Mouse (Mus musculus) neural tube, embryonic 11.5 days (tissue): ENCODE data around the gene Slc19a2. TPM values are rescaled to one million over a fixed set of nuclear protein-coding genes. Genes with fewer than 3 reads are reported as not detected.

ENCODE experiments used
- ATAC-seq: fragments of 200-750 bp; cut with Nextera tagmentation; 2 replicates; pipeline ENCODE4 v1.8.0; 2017; ENCODE audit warnings: moderate number of reproducible peaks, mild to moderate bottlenecking, moderate TSS enrichment, moderate library complexity; ENCODE audit not compliant: insufficient read depth, low FRiP score, low TSS enrichment
- DNase-seq: peaks from one replicate; pipeline ENCODE4 v3.0.0-alpha.2; 2015; ENCODE audit warnings: low spot score
- H3K27ac ChIP-seq: fragments of 300-500 bp; sonication (generic); 2 replicates; pipeline ENCODE4 v1.5.1; 2014; ENCODE audit warnings: low read depth, mild to moderate bottlenecking, low read length
- H3K27me3 ChIP-seq: fragments of 300-500 bp; sonication (generic); 2 replicates; pipeline ENCODE4 v1.6.1; 2014; ENCODE audit warnings: mild to moderate bottlenecking, low read length, mixed read lengths; ENCODE audit not compliant: control insufficient read depth, insufficient read depth
- H3K36me3 ChIP-seq: fragments of 300-500 bp; sonication (generic); 2 replicates; pipeline ENCODE4 v1.6.1; 2014; ENCODE audit warnings: mild to moderate bottlenecking, low read length, moderate library complexity, mixed read lengths; ENCODE audit not compliant: control insufficient read depth, insufficient read depth
- H3K4me1 ChIP-seq: fragments of 300-500 bp; sonication (generic); 2 replicates; pipeline ENCODE4 v1.6.1; 2014; ENCODE audit warnings: low read length, mixed read lengths; ENCODE audit not compliant: control insufficient read depth, insufficient read depth
- H3K4me2 ChIP-seq: fragments of 300-500 bp; sonication (generic); 2 replicates; pipeline ENCODE4 v1.6.1; 2014; ENCODE audit warnings: low read depth, mild to moderate bottlenecking, moderate library complexity
- H3K4me3 ChIP-seq: fragments of 300-500 bp; sonication (generic); 2 replicates; pipeline ENCODE4 v1.5.1; 2014; ENCODE audit warnings: low read depth, low read length
- H3K9ac ChIP-seq: fragments of 300-500 bp; sonication (generic); 2 replicates; pipeline ENCODE4 v1.6.1; 2014; ENCODE audit warnings: mild to moderate bottlenecking, low read length
- H3K9me3 ChIP-seq: fragments of 300-500 bp; sonication (generic); 2 replicates; pipeline ENCODE4 v1.6.1; 2016; ENCODE audit warnings: low read length; ENCODE audit not compliant: control insufficient read depth
- WGBS: fragments of 180-500 bp; shearing (Covaris S2); extraction: QIAGEN DNeasy Blood & Tissue Kit; methylation state at CpG from one replicate; pipeline ENCODE4 v1.1.7; 2014; 5-methylcytosine and 5-hydroxymethylcytosine counted together
- polyA plus RNA-seq: library from polyadenylated mRNA; unstranded; fragments of >200 nt; fragmentation: Nextera tagmentation; extraction: Ambion mirVana; gene quantifications from 2 replicates; pipeline ENCODE4 v1.2.1, GENCODE M21; 2014

The Slc19a2 gene
- polyA plus RNA-seq, 1 experiment from 2014 or later, result 10.5 TPM

DNA sequence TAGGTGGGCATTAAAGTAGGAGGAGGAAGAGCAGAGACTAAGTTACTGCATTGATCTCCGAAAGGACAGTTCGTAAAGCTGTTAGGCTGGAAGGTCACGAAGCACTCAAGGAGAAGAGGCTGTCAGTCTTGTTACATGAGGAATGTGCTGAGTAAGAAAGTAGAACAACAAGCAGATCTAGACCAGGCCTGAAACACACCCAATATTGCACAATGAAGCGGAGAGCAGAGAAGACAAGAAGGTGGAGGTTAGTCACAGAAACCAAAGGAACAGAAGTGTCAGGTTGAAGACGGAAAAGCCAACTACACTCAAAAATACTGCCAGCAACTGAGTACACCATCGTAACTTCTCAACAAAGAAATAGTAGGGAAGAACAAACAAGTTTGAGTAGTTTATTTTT, 45.2 kb downstream of the Slc19a2 start:
- Histone ChIP-seq H3K4me3 (no peak overlapping the region), H3K27me3 (no peaks in the 10 kb centered on the region), H3K9ac (no peak overlapping the region), H3K4me1 (no peaks in the 10 kb centered on the region), H3K4me2 (no peak overlapping the region), H3K9me3 (no peaks in the 10 kb centered on the region), H3K27ac (no peak overlapping the region), H3K36me3 (peaks cover 4% of the 10 kb centered on the region)
- no peak for ATAC-seq
- 91% methylated on average over 6 of the region's 6 CpGs for WGBS
- no peak for DNase-seq

DNA sequence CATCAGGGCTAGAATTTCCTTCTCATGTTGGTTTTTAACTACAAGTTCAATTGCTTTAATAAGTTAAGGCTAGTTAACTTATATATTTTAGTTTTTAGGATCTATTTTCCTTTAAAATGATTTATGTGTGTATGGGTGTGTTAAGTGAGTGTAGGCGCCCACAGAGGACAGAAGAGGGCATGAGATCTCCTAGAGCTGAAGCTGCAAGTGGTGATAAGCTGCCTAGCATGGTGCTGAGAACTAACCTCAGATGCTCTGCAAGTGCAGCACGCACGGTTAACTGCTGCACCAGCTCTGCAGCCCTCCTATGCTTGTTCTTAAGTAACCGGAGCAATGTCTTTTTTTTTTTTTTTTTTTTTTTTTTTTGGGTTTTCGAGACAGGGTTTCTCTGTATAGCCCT, 47.6 kb downstream of the Slc19a2 start:
- peaks cover 11% of the 10 kb centered on the region for H3K36me3 ChIP-seq
- no peak overlapping the region for H3K27ac ChIP-seq
- no peaks in the 10 kb centered on the region for H3K27me3 ChIP-seq
- ATAC-seq, result no peak
- no peak for DNase-seq
- no peaks in the 10 kb centered on the region for H3K4me1 ChIP-seq
- WGBS, result 96% methylated on average over 4 of the region's 5 CpGs
- no peak overlapping the region for H3K4me3 ChIP-seq
- no peaks in the 10 kb centered on the region for H3K9me3 ChIP-seq
- no peak overlapping the region for H3K9ac ChIP-seq
- H3K4me2 ChIP-seq, result no peak overlapping the region

DNA sequence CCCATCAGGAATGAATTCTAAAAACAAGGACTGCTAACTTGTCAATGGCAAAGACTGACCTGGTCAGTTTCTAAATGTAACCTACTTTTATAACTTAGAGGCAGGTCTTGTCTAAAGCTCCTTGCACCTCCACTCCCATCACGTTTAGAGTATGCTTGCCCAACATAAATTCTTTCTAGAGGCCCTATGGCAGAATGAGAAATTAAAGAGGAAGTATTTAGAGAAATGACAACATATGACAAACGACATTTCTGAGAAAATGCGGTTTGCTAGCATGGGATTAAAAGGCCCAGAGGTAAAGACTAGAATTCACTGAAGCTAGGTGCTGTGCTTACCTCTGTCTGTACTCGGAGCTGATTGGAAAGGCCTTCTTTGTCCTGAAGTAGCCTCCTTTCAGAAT, 53.1 kb downstream of the Slc19a2 start:
- peaks cover 8% of the 10 kb centered on the region for H3K36me3 ChIP-seq
- no peak overlapping the region for H3K9ac ChIP-seq
- no peak overlapping the region for H3K4me2 ChIP-seq
- H3K4me1 ChIP-seq, result no peaks in the 10 kb centered on the region
- H3K4me3 ChIP-seq, result no peak overlapping the region
- no peaks in the 10 kb centered on the region for H3K9me3 ChIP-seq
- 93% methylated on average over 4 of the region's 4 CpGs for WGBS
- DNase-seq, result no peak
- no peak for ATAC-seq
- H3K27ac ChIP-seq, result no peak overlapping the region
- H3K27me3 ChIP-seq, result no peaks in the 10 kb centered on the region

DNA sequence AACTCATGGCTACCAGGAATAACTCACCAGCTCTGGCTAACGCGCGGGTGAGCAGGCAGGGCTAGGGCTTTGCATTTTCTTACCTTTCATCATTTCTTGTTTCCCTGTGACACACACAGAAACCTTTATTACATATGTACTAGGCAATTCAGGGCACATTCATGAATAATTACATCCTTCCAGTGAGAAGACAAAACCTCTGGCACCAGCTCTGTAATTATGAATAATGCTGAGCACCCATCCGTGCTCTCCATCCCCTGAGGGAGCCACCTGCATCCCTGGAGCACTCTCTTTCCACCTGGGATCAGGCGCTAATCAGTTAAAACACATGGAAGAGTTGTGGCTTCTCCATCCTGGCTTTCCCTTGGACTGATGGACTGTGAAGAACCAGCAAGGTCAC, 55.0 kb downstream of the Slc19a2 start, which contains the start of gene Nme7:
TSS of gene Nme7 (plus strand) at position 301 of the 400 bp plus-strand sequence.
- Histone ChIP-seq H3K4me1 (no peaks in the 10 kb centered on the region), H3K4me2 (no peak within 1 kb of the TSS), H3K27ac (no peak within 1 kb of the TSS), H3K9me3 (no peaks in the 10 kb centered on the region), H3K9ac (no peak within 1 kb of the TSS), H3K36me3 (peaks cover 8% of the 10 kb centered on the region), H3K4me3 (no peak within 1 kb of the TSS), H3K27me3 (no peaks in the 10 kb centered on the region)
- ATAC-seq (no peak), DNase-seq (no peak)
- 89% methylated on average over 5 of the region's 5 CpGs for WGBS

DNA sequence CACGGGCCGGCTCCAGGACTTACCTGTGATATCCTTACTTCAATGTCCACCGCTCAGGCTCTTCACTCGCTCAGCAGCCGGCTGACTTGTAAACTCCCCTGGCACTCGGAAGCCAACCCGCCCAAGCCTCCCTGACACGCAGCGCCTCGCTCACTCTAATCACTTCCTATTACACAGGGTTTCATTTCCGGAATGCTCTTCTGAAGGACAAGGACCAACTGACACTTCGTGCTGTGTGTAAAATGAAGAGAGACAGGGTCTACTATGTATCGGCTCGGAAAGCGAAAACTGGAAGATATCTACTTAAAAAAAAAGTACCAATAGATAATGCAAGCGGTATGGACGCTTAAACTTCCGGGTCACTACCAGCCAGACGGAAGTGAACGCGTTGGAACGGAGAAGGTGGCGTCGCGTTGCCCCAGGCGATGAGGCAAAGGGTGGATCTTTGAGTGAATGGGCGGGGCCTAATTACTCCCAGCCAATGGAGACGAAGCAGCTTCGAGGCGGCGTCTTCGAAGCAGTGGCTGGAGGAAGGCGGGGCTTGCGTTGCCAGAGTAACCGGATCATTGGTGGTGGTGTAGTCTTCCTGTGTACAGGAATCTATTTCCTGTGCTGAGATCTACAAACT, 58.4 kb downstream of the Slc19a2 start, which contains the start of gene Blzf1:
TSS of gene Blzf1 (minus strand) at position 366 of the 628 bp plus-strand sequence.
- peak within 1 kb of the TSS; percentile 75 for H3K9ac ChIP-seq
- H3K4me1 ChIP-seq, result no peaks in the 10 kb centered on the region
- under 1% methylated on average over 35 of the region's 35 CpGs for WGBS
- H3K4me3 ChIP-seq, result peak within 1 kb of the TSS; percentile 80
- no peak within 1 kb of the TSS for H3K27ac ChIP-seq
- H3K27me3 ChIP-seq, result no peaks in the 10 kb centered on the region
- H3K36me3 ChIP-seq, result no peaks in the 10 kb centered on the region
- H3K9me3 ChIP-seq, result no peaks in the 10 kb centered on the region
- ATAC-seq (peak; percentile 99), DNase-seq (peak; percentile 98)
- peak within 1 kb of the TSS; percentile 62 for H3K4me2 ChIP-seq

DNA sequence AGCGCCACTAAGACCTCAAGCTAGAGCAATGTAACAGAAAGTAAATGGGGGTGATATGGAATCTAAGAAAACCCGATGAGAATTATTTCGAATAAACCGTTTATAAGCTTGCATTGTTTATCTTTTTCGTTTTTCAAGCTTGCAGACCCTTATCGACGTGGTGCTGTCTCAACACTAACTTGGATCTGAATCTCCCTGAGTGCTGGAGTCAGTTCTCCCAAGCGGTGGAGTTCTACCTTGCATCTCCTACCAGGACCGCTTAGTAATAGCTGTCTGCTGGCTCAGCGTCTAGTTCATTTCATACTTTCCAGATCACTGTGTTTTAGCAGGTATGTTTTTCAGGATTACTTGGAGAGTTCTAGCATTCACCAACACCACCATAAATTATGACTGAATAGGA, 59.1 kb downstream of the Slc19a2 start:
- Histone ChIP-seq H3K4me2 (peak overlapping the region; percentile 55), H3K4me3 (peak overlapping the region; percentile 80), H3K9ac (peak overlapping the region; percentile 19), H3K9me3 (no peaks in the 10 kb centered on the region), H3K27ac (no peak overlapping the region), H3K27me3 (no peaks in the 10 kb centered on the region), H3K4me1 (no peaks in the 10 kb centered on the region), H3K36me3 (no peaks in the 10 kb centered on the region)
- 14% methylated on average over 10 of the region's 10 CpGs for WGBS
- DNase-seq, result no peak
- 0 out of 2 replicates have a peak, but pooled peaks have one; percentile 7 for ATAC-seq

DNA sequence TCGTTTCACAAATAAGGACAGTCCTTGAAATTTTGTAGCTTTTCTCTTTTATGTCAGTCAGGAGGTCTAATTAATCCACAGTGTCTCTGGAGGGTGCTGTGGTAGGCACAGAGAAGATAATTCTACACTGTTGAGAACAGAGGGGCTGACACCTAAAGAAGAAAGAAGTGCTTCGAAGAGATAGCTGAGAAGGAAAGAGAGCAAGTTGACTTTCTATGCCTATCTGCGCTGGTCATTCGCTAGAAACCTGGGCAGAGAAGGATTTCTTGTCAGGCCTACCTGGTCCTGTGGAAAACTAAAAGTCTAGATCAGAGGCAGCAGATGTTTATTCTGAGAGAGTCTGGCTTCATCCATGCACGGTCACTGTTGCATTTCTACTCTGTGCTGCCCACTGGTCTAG, 65.2 kb downstream of the Slc19a2 start:
- H3K9me3 ChIP-seq, result no peaks in the 10 kb centered on the region
- ATAC-seq (no peak), DNase-seq (no peak)
- no peak overlapping the region for H3K4me3 ChIP-seq
- H3K27me3 ChIP-seq, result no peaks in the 10 kb centered on the region
- H3K4me1 ChIP-seq, result no peaks in the 10 kb centered on the region
- H3K27ac ChIP-seq, result no peak overlapping the region
- H3K4me2 ChIP-seq, result no peak overlapping the region
- no peak overlapping the region for H3K9ac ChIP-seq
- H3K36me3 ChIP-seq, result no peaks in the 10 kb centered on the region
- 92% methylated on average over 5 of the region's 5 CpGs for WGBS

Other genes with a start within 250 kb of the Slc19a2 start
- 0.08 TPM in 1 of 2 replicates, not detected in the other for gene Sele, start 200.8 kb upstream of the Slc19a2 start, polyA plus RNA-seq
- not detected in 2 replicates for gene Sell, start 187.1 kb upstream of the Slc19a2 start, polyA plus RNA-seq
- not detected in 2 replicates for gene Selp, start 133.8 kb upstream of the Slc19a2 start, polyA plus RNA-seq
- 0.38 and 0.42 TPM in 2 replicates for gene F5, start 97.2 kb upstream of the Slc19a2 start, polyA plus RNA-seq
- gene Ccdc181, start 26.5 kb downstream of the Slc19a2 start, polyA plus RNA-seq, result 12.6 and 13.5 TPM in 2 replicates
- 32.4 and 35.4 TPM in 2 replicates for gene Nme7, start 55.1 kb downstream of the Slc19a2 start, polyA plus RNA-seq
- 28.3 and 28.9 TPM in 2 replicates for gene Blzf1, start 58.4 kb downstream of the Slc19a2 start, polyA plus RNA-seq
- 24.2 and 24.5 TPM in 2 replicates for gene Atp1b1, start 209.3 kb downstream of the Slc19a2 start, polyA plus RNA-seq